Mouse (Mus musculus) 3T3-L1 (cell line): Measurements from ENCODE around the gene D16Ertd472e.

Source experiments
- DNase-seq: peaks from one replicate; pipeline ENCODE4 v3.0.0-alpha.2; 2015; ENCODE audit warnings: low read depth, low spot score

The D16Ertd472e gene

GRCm38 (mm10) chr16:78490779-78491178 is 85.7 kb downstream of the D16Ertd472e start:
- DNase-seq = no peak
